Mouse (Mus musculus): Measurements from ENCODE around the gene Nipsnap1. TPM values are rescaled to one million over a fixed set of nuclear protein-coding genes. Genes with fewer than 3 reads are reported as not detected.

Gene Nipsnap1
- polyA plus RNA-seq, 1 experiment from 2014 or later = 22.3 TPM

DNA sequence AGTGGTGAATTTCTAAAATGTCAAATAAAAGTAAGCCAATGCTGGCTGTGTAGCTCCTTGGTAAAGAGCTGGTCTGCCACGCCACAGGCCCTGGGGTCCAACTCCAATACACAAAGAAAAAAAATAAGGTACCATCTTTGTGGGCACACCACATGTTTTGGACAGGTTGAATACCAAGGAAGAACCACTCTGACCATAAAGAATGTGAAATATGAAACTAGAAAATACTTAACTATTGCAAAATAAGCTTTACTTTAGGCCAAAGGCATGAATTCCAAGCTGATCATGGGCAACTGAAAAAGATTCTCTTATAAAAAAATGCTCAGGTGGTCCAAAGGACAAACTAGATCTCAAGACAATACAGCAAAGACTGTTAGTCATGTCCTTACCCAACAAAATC, 35.5 kb upstream of the Nipsnap1 start:
- no peaks in the 10 kb centered on the region for H3K27me3 ChIP-seq (ENCODE audit: control insufficient read depth, insufficient read depth, low read length)
- 90% methylated on average over 1 of the region's 1 CpGs for WGBS
- H3K4me2 ChIP-seq (ENCODE audit: low read depth, low read length) = no peak overlapping the region
- no peak overlapping the region for H3K4me3 ChIP-seq (ENCODE audit: low read length)
- no peak for ATAC-seq (replicated peaks; ENCODE audit: extremely low read depth, insufficient read depth, low FRiP score)
- H3K27ac ChIP-seq (ENCODE audit: low read length) = no peak overlapping the region
- H3K9ac ChIP-seq (ENCODE audit: low read length) = no peak overlapping the region
- peaks cover 7% of the 10 kb centered on the region for H3K4me1 ChIP-seq (ENCODE audit: control insufficient read depth, insufficient read depth, low read length)
- H3K36me3 ChIP-seq (ENCODE audit: control insufficient read depth, insufficient read depth) = no peaks in the 10 kb centered on the region
- H3K9me3 ChIP-seq (replicated peaks; ENCODE audit: control insufficient read depth, low read length) = no peaks in the 10 kb centered on the region

DNA sequence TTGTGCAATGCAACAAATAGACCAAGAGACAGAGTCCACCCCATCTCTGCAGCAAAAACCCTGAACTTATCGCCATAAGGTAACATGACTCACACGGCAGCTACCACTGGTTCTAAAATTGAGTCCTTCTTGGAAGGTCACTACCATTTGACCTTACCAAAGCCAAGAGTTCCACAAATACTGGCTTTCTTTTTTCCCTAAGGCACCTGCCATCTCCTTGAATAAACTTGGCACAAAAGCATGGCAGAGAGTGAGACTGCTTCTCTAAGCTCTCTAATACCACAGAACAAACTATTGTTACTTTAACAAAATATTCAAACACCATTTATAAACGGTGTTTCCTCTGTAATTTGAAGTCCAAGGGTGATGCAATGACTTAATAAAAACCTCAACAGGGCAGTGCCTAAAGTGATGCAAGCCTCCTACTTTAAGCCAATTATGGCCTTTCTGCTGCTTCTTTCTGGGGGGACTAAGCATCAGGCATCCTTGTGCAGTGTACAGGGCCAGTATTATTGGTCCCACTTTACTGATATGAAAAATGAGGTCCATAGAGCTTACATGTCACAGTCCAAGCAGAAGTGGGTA, 32.7 kb upstream of the Nipsnap1 start:
- no peak for ATAC-seq (replicated peaks; ENCODE audit: extremely low read depth, insufficient read depth, low FRiP score)
- no peak overlapping the region for H3K27ac ChIP-seq (ENCODE audit: low read length)
- H3K27me3 ChIP-seq (ENCODE audit: control insufficient read depth, insufficient read depth, low read length) = no peaks in the 10 kb centered on the region
- no peak overlapping the region for H3K9ac ChIP-seq (ENCODE audit: low read length)
- H3K4me2 ChIP-seq (ENCODE audit: low read depth, low read length) = no peak overlapping the region
- no peaks in the 10 kb centered on the region for H3K9me3 ChIP-seq (replicated peaks; ENCODE audit: control insufficient read depth, low read length)
- no peak overlapping the region for H3K4me3 ChIP-seq (ENCODE audit: low read length)
- 79% methylated on average over 3 of the region's 3 CpGs for WGBS
- peaks cover 7% of the 10 kb centered on the region for H3K4me1 ChIP-seq (ENCODE audit: control insufficient read depth, insufficient read depth, low read length)
- no peaks in the 10 kb centered on the region for H3K36me3 ChIP-seq (ENCODE audit: control insufficient read depth, insufficient read depth)

DNA sequence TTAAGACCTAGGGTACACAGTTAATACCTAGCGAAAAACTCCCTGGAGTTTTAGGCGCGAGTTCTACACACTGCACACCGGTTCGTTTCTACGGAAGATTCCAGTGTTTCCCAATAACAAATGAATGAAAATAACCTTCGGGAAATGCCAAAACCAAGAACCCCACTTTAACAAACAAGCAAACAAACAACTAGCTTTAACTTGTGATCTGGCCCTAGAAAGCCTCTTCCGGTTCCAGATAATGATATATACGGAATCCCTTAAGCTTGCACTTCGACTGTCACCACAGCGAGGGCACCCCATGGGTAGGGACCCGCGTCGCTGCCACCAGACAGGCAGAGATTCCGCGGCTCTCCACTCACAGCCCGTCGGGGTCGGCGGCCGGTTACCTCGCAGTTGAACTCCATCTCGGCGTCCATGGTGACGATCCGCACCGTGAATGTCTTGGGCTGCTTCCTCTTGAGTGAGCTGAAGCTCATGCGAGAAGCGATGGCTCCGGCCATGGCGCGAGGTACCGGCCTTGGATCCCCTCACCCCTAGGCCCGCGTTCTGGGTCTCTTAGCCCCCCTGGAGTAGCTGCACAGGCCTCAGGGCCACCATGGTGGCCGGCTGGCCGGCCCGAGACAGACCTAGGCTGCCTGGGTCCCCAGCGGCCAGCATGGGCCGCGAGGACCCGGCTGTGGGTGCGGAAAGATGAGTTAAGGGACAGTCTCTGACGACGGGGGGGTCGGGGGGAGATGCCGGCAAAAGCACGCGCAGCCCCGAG, 25.1 kb upstream of the Nipsnap1 start:
- Histone ChIP-seq H3K4me3 (ENCODE audit: low read length) (peak overlapping the region; percentile 99), H3K27me3 (ENCODE audit: control insufficient read depth, insufficient read depth, low read length) (no peaks in the 10 kb centered on the region), H3K9me3 (replicated peaks; ENCODE audit: control insufficient read depth, low read length) (no peaks in the 10 kb centered on the region; the same call in 1 of the 2 replicates), H3K4me2 (ENCODE audit: low read depth, low read length) (peak overlapping the region; percentile 74), H3K27ac (ENCODE audit: low read length) (peak overlapping the region; percentile 91), H3K36me3 (ENCODE audit: control insufficient read depth, insufficient read depth) (no peaks in the 10 kb centered on the region), H3K9ac (ENCODE audit: low read length) (peak overlapping the region; percentile 100), H3K4me1 (ENCODE audit: control insufficient read depth, insufficient read depth, low read length) (peaks cover 5% of the 10 kb centered on the region)
- peak; percentile 14 for ATAC-seq (replicated peaks; ENCODE audit: extremely low read depth, insufficient read depth, low FRiP score)
- under 1% methylated on average over 50 of the region's 50 CpGs for WGBS

DNA sequence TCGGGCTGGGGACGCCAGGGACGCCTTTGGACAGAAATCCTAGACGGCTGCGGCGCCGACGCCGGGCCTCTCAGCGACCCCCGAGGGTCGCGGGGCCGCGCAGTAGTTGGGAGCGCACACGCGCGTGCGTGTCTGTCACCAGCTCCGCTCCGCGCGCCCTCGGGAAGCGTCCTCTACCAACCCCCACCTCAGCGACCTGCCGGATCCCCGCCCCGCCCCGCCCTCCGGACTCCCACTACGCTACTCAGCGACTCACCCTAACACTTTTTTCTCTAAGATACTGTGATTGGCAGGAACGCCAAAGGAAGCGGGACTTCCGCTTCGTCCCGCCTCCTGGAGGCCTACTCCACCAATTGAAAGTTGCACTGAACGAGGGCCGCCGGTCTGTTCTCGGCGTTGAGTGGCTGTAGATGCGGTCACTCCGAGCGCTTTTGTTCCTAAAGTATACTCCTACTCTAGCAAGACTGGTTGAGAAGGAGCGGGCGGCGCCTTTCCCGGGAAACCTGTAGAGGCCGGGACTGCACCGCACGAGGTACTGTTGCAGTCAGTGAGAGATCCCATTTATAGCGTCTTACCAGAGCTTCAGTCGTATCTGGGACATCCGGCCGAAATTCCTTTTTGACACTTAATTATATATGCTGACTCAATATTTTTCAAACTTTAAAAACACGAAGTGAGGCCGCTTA, 24.4 kb upstream of the Nipsnap1 start, which contains the start of gene Nf2:
Gene Nf2 (minus strand): TSS at position 279 of the 686 bp plus-strand sequence.
- WGBS = under 1% methylated on average over 52 of the region's 60 CpGs

DNA sequence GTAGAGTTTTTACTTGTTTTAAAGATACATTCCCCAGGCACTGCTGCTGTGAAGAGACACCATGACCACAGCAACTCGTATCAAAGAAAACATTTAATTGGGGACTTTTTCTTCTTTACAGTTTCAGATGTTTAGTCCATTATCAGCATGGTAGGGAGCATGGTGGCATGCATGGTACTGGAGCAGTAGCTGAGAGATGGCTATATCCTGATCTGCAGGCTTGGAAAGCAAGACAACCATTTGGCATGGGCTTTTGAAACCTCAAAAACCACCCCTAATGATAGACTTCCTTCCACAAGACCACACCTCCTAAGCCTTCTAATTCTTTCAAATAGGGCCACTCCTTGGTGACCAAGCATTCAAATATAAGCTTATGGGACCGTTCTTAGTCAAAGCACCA, 23.3 kb upstream of the Nipsnap1 start:
- Histone ChIP-seq H3K9me3 (replicated peaks; ENCODE audit: control insufficient read depth, low read length) (no peaks in the 10 kb centered on the region; the same call in 1 of the 2 replicates), H3K27me3 (ENCODE audit: control insufficient read depth, insufficient read depth, low read length) (no peaks in the 10 kb centered on the region), H3K36me3 (ENCODE audit: control insufficient read depth, insufficient read depth) (no peaks in the 10 kb centered on the region), H3K4me2 (ENCODE audit: low read depth, low read length) (no peak overlapping the region), H3K9ac (ENCODE audit: low read length) (no peak overlapping the region), H3K4me3 (ENCODE audit: low read length) (no peak overlapping the region), H3K27ac (ENCODE audit: low read length) (no peak overlapping the region), H3K4me1 (ENCODE audit: control insufficient read depth, insufficient read depth, low read length) (peaks cover 5% of the 10 kb centered on the region)
- ATAC-seq (replicated peaks; ENCODE audit: extremely low read depth, insufficient read depth, low FRiP score) = no peak
- 97% methylated on average over 2 of the region's 2 CpGs for WGBS

More for the DNA sequence above, 24.4 kb upstream of the Nipsnap1 start, which contains the start of gene Nf2:
- Histone ChIP-seq H3K36me3 (ENCODE audit: control insufficient read depth, insufficient read depth) (no peaks in the 10 kb centered on the region), H3K4me1 (ENCODE audit: control insufficient read depth, insufficient read depth, low read length) (peaks cover 5% of the 10 kb centered on the region), H3K4me3 (ENCODE audit: low read length) (peak within 1 kb of the TSS; percentile 99), H3K27ac (ENCODE audit: low read length) (peak within 1 kb of the TSS; percentile 91), H3K27me3 (ENCODE audit: control insufficient read depth, insufficient read depth, low read length) (no peaks in the 10 kb centered on the region), H3K9me3 (replicated peaks; ENCODE audit: control insufficient read depth, low read length) (no peaks in the 10 kb centered on the region; the same call in 1 of the 2 replicates), H3K9ac (ENCODE audit: low read length) (peak within 1 kb of the TSS; percentile 100), H3K4me2 (ENCODE audit: low read depth, low read length) (peak within 1 kb of the TSS; percentile 74)
- peak; percentile 99 for ATAC-seq (replicated peaks; ENCODE audit: extremely low read depth, insufficient read depth, low FRiP score)

DNA sequence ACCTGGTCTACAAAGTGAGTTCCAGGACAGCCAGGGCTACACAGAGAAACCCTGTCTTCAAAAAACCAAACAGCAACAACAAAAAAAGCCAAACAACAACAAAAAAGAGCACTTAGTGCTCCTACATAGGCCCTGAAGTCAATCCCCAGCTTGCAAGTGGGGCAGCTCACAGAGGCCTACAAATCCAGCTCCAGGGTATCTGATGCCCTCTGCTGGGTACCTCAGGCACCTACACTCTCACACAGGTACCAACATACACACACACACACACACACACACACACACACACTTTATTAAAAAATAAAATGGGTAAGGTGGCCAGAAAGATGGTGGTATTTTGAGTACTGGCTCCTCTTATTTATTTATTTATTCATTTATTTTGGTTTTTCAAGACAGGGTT, 20.7 kb upstream of the Nipsnap1 start:
- ATAC-seq (replicated peaks; ENCODE audit: extremely low read depth, insufficient read depth, low FRiP score) = no peak
- peaks cover under 1% of the 10 kb centered on the region for H3K4me1 ChIP-seq (ENCODE audit: control insufficient read depth, insufficient read depth, low read length)
- H3K36me3 ChIP-seq (ENCODE audit: control insufficient read depth, insufficient read depth) = no peaks in the 10 kb centered on the region

GRCm38 (mm10) chr11:4854181-4854580, 19.6 kb upstream of the Nipsnap1 start:
- no peaks in the 10 kb centered on the region for H3K4me1 ChIP-seq (ENCODE audit: control insufficient read depth, insufficient read depth, low read length)
- H3K36me3 ChIP-seq (ENCODE audit: control insufficient read depth, insufficient read depth) = no peaks in the 10 kb centered on the region
- no peak overlapping the region for H3K9ac ChIP-seq (ENCODE audit: low read length)
- H3K9me3 ChIP-seq (replicated peaks; ENCODE audit: control insufficient read depth, low read length) = no peaks in the 10 kb centered on the region; the same call in 1 of the 2 replicates
- no peak overlapping the region for H3K4me3 ChIP-seq (ENCODE audit: low read length)
- no peaks in the 10 kb centered on the region for H3K27me3 ChIP-seq (ENCODE audit: control insufficient read depth, insufficient read depth, low read length)
- H3K27ac ChIP-seq (ENCODE audit: low read length) = no peak overlapping the region
- no peak for ATAC-seq (replicated peaks; ENCODE audit: extremely low read depth, insufficient read depth, low FRiP score)
- no peak overlapping the region for H3K4me2 ChIP-seq (ENCODE audit: low read depth, low read length)
- 94% methylated on average over 5 of the region's 5 CpGs for WGBS

More for the DNA sequence above, 20.7 kb upstream of the Nipsnap1 start:
- no peak overlapping the region for H3K4me2 ChIP-seq (ENCODE audit: low read depth, low read length)
- H3K9me3 ChIP-seq (replicated peaks; ENCODE audit: control insufficient read depth, low read length) = no peaks in the 10 kb centered on the region; the same call in 1 of the 2 replicates
- no peak overlapping the region for H3K4me3 ChIP-seq (ENCODE audit: low read length)
- no peak overlapping the region for H3K9ac ChIP-seq (ENCODE audit: low read length)
- H3K27ac ChIP-seq (ENCODE audit: low read length) = no peak overlapping the region
- no peaks in the 10 kb centered on the region for H3K27me3 ChIP-seq (ENCODE audit: control insufficient read depth, insufficient read depth, low read length)

DNA sequence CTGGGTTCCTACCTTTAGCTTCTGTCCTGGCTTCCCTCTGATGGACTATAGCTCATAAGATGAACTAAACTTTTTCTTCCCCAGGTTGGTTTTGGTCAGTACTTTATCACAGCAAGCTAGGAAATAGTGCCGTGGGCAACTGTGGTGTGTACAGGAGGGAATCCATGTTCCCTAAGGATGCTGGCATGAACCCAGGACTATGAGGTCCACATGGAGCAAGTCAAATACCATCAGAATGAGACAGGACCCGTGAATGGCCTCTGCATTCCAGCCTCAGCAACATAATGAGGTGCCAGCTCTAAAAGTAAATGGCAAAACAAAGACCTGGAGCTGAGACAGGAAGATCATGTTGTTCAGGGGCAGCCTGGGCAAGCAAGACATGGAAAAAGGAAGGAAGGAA, 15.3 kb upstream of the Nipsnap1 start:
- Histone ChIP-seq H3K9ac (ENCODE audit: low read length) (no peak overlapping the region), H3K27me3 (ENCODE audit: control insufficient read depth, insufficient read depth, low read length) (no peaks in the 10 kb centered on the region), H3K4me2 (ENCODE audit: low read depth, low read length) (no peak overlapping the region), H3K27ac (ENCODE audit: low read length) (no peak overlapping the region), H3K36me3 (ENCODE audit: control insufficient read depth, insufficient read depth) (no peaks in the 10 kb centered on the region), H3K4me3 (ENCODE audit: low read length) (no peak overlapping the region), H3K4me1 (ENCODE audit: control insufficient read depth, insufficient read depth, low read length) (no peaks in the 10 kb centered on the region), H3K9me3 (replicated peaks; ENCODE audit: control insufficient read depth, low read length) (no peaks in the 10 kb centered on the region)
- 33% methylated on average over 2 of the region's 2 CpGs for WGBS
- no peak for ATAC-seq (replicated peaks; ENCODE audit: extremely low read depth, insufficient read depth, low FRiP score)

GRCm38 (mm10) chr11:4860986-4861385, 12.8 kb upstream of the Nipsnap1 start:
- Histone ChIP-seq H3K9me3 (replicated peaks; ENCODE audit: control insufficient read depth, low read length) (no peaks in the 10 kb centered on the region), H3K36me3 (ENCODE audit: control insufficient read depth, insufficient read depth) (no peaks in the 10 kb centered on the region), H3K4me3 (ENCODE audit: low read length) (no peak overlapping the region), H3K27me3 (ENCODE audit: control insufficient read depth, insufficient read depth, low read length) (no peaks in the 10 kb centered on the region), H3K4me2 (ENCODE audit: low read depth, low read length) (no peak overlapping the region), H3K9ac (ENCODE audit: low read length) (no peak overlapping the region), H3K27ac (ENCODE audit: low read length) (no peak overlapping the region), H3K4me1 (ENCODE audit: control insufficient read depth, insufficient read depth, low read length) (no peaks in the 10 kb centered on the region)
- ATAC-seq (replicated peaks; ENCODE audit: extremely low read depth, insufficient read depth, low FRiP score) = no peak
- WGBS = 32% methylated on average over 1 of the region's 1 CpGs
